Mouse (Mus musculus): ENCODE measurements around the gene Catsper3. TPM values are rescaled to one million over a fixed set of nuclear protein-coding genes. Genes with fewer than 3 reads are reported as not detected.
A peak's percentile ranks its signal among the peaks of the same experiment; 100 is the strongest.

The Catsper3 gene
- polyA plus RNA-seq, 1 experiment from 2014 or later = 0.22 TPM

GRCm38 (mm10) chr13:55828141-55829017, 44.0 kb downstream of the Catsper3 start:
- Histone ChIP-seq H3K27ac (peak overlapping the region; percentile 11; the same call in 1 of the 2 replicates), H3K36me3 (no peaks in the 10 kb centered on the region), H3K9me3 (no peaks in the 10 kb centered on the region), H3K9ac (peak overlapping the region; percentile 33), H3K27me3 (peaks cover 89% of the 10 kb centered on the region), H3K4me3 (peak overlapping the region; percentile 58), H3K4me1 (peaks cover 67% of the 10 kb centered on the region), H3K4me2 (peak overlapping the region; percentile 43)
- ATAC-seq (ENCODE audit: insufficient number of reproducible peaks, low FRiP score, low TSS enrichment, low read depth) = no peak
- 4% methylated on average over 49 of the region's 50 CpGs for WGBS

GRCm38 (mm10) chr13:55829018-55829655, 44.8 kb downstream of the Catsper3 start:
- Histone ChIP-seq H3K9ac (no peak overlapping the region), H3K36me3 (no peaks in the 10 kb centered on the region), H3K4me1 (peaks cover 63% of the 10 kb centered on the region), H3K4me2 (peak overlapping the region; percentile 43), H3K27me3 (peaks cover 89% of the 10 kb centered on the region), H3K9me3 (no peaks in the 10 kb centered on the region), H3K4me3 (peak overlapping the region; percentile 58), H3K27ac (peak overlapping the region; percentile 61)
- WGBS = 14% methylated on average over 12 of the region's 12 CpGs
- no peak for ATAC-seq (ENCODE audit: insufficient number of reproducible peaks, low FRiP score, low TSS enrichment, low read depth)

- H3K36me3 ChIP-seq = no peaks in the 10 kb centered on the region
- H3K27ac ChIP-seq = peak overlapping the region; percentile 84
- WGBS = 1% methylated on average over 48 of the region's 48 CpGs
- H3K4me2 ChIP-seq = peak overlapping the region; percentile 68
- peak overlapping the region; percentile 58 for H3K4me3 ChIP-seq
- H3K9ac ChIP-seq = peak overlapping the region; percentile 60
- H3K4me1 ChIP-seq = peaks cover 53% of the 10 kb centered on the region
- no peaks in the 10 kb centered on the region for H3K9me3 ChIP-seq
- H3K27me3 ChIP-seq = peaks cover 88% of the 10 kb centered on the region
- ATAC-seq (ENCODE audit: insufficient number of reproducible peaks, low FRiP score, low TSS enrichment, low read depth) = no peak
Observed at GRCm38 (mm10) chr13:55830081-55830832, 45.9 kb downstream of the Catsper3 start.

GRCm38 (mm10) chr13:55830833-55831721, 46.7 kb downstream of the Catsper3 start:
- H3K4me2 ChIP-seq = peak overlapping the region; percentile 68
- under 1% methylated on average over 43 of the region's 82 CpGs for WGBS
- H3K27ac ChIP-seq = peak overlapping the region; percentile 84
- peaks cover 52% of the 10 kb centered on the region for H3K4me1 ChIP-seq
- H3K4me3 ChIP-seq = peak overlapping the region; percentile 58
- ATAC-seq (ENCODE audit: insufficient number of reproducible peaks, low FRiP score, low TSS enrichment, low read depth) = peak; percentile 68
- no peaks in the 10 kb centered on the region for H3K36me3 ChIP-seq
- peaks cover 89% of the 10 kb centered on the region for H3K27me3 ChIP-seq
- no peaks in the 10 kb centered on the region for H3K9me3 ChIP-seq
- peak overlapping the region; percentile 60 for H3K9ac ChIP-seq

- H3K9me3 ChIP-seq = no peaks in the 10 kb centered on the region
- H3K4me1 ChIP-seq = peaks cover 55% of the 10 kb centered on the region
- no peak for ATAC-seq (ENCODE audit: insufficient number of reproducible peaks, low FRiP score, low TSS enrichment, low read depth)
- no peaks in the 10 kb centered on the region for H3K36me3 ChIP-seq
- H3K27ac ChIP-seq = peak overlapping the region; percentile 76
- peak overlapping the region; percentile 23; the same call in 1 of the 2 replicates for H3K9ac ChIP-seq
- peaks cover 91% of the 10 kb centered on the region for H3K27me3 ChIP-seq
- H3K4me3 ChIP-seq = peak overlapping the region; percentile 58
- peak overlapping the region; percentile 68 for H3K4me2 ChIP-seq
- WGBS = 8% methylated on average over 25 of the region's 25 CpGs
Observed at GRCm38 (mm10) chr13:55831722-55832160, 47.4 kb downstream of the Catsper3 start.

- peaks cover 96% of the 10 kb centered on the region for H3K27me3 ChIP-seq
- H3K4me2 ChIP-seq = no peak overlapping the region
- no peak overlapping the region for H3K27ac ChIP-seq
- H3K9me3 ChIP-seq = no peaks in the 10 kb centered on the region
- H3K9ac ChIP-seq = no peak overlapping the region
- H3K4me3 ChIP-seq = no peak overlapping the region
- 56% methylated on average over 1 of the region's 1 CpGs for WGBS
- H3K36me3 ChIP-seq = no peaks in the 10 kb centered on the region
- no peak for ATAC-seq (ENCODE audit: insufficient number of reproducible peaks, low FRiP score, low TSS enrichment, low read depth)
- H3K4me1 ChIP-seq = peaks cover 60% of the 10 kb centered on the region
Observed at GRCm38 (mm10) chr13:55832602-55833001, 48.2 kb downstream of the Catsper3 start.

- Histone ChIP-seq H3K9ac (no peak overlapping the region), H3K4me3 (no peak overlapping the region), H3K27me3 (peaks cover 94% of the 10 kb centered on the region), H3K9me3 (no peaks in the 10 kb centered on the region), H3K4me1 (peaks cover 48% of the 10 kb centered on the region), H3K36me3 (no peaks in the 10 kb centered on the region), H3K27ac (no peak overlapping the region), H3K4me2 (0 out of 2 replicates have a peak overlapping the region, but pooled peaks have one; percentile 6)
- WGBS = 20% methylated on average over 7 of the region's 7 CpGs
- no peak for ATAC-seq (ENCODE audit: insufficient number of reproducible peaks, low FRiP score, low TSS enrichment, low read depth)
Observed at GRCm38 (mm10) chr13:55833921-55834320, 49.6 kb downstream of the Catsper3 start.

GRCm38 (mm10) chr13:55834667-55835066, 50.3 kb downstream of the Catsper3 start:
- Histone ChIP-seq H3K9me3 (no peaks in the 10 kb centered on the region), H3K9ac (no peak overlapping the region), H3K4me2 (0 out of 2 replicates have a peak overlapping the region, but pooled peaks have one; percentile 51), H3K27me3 (peaks cover 96% of the 10 kb centered on the region), H3K36me3 (no peaks in the 10 kb centered on the region), H3K4me3 (0 out of 2 replicates have a peak overlapping the region, but pooled peaks have one; percentile 13), H3K27ac (no peak overlapping the region), H3K4me1 (peaks cover 46% of the 10 kb centered on the region)
- 29% methylated on average over 5 of the region's 5 CpGs for WGBS
- no peak for ATAC-seq (ENCODE audit: insufficient number of reproducible peaks, low FRiP score, low TSS enrichment, low read depth)

GRCm38 (mm10) chr13:55835548-55836097, 51.3 kb downstream of the Catsper3 start:
- Histone ChIP-seq H3K9ac (peak overlapping the region; percentile 26; the same call in 1 of the 2 replicates), H3K27me3 (peaks cover 97% of the 10 kb centered on the region), H3K4me1 (peaks cover 42% of the 10 kb centered on the region), H3K36me3 (no peaks in the 10 kb centered on the region), H3K4me2 (peak overlapping the region; percentile 51), H3K4me3 (peak overlapping the region; percentile 40), H3K27ac (peak overlapping the region; percentile 38), H3K9me3 (no peaks in the 10 kb centered on the region)
- 1% methylated on average over 33 of the region's 33 CpGs for WGBS
- ATAC-seq (ENCODE audit: insufficient number of reproducible peaks, low FRiP score, low TSS enrichment, low read depth) = no peak

GRCm38 (mm10) chr13:55836142-55836625, 51.8 kb downstream of the Catsper3 start, which contains the start of gene Pitx1:
TSS of gene Pitx1 (minus strand) at chr13:55836192.
- Histone ChIP-seq H3K36me3 (no peaks in the 10 kb centered on the region), H3K27me3 (peaks cover 97% of the 10 kb centered on the region), H3K4me1 (peaks cover 40% of the 10 kb centered on the region), H3K9me3 (no peaks in the 10 kb centered on the region), H3K4me3 (peak within 1 kb of the TSS; percentile 40), H3K4me2 (peak within 1 kb of the TSS; percentile 51), H3K9ac (peak within 1 kb of the TSS; percentile 26; the same call in 1 of the 2 replicates), H3K27ac (peak within 1 kb of the TSS; percentile 38)
- WGBS = 1% methylated on average over 36 of the region's 36 CpGs
- ATAC-seq (ENCODE audit: insufficient number of reproducible peaks, low FRiP score, low TSS enrichment, low read depth) = no peak

Measured in limb, embryonic 15.5 days (tissue).